Mouse (Mus musculus): ENCODE results near the gene Clasrp.

Gene Clasrp

GRCm38 (mm10) chr7:19603849-19604605, at the start of gene Clasrp:
Gene Clasrp, minus strand, starts transcription at chr7:19604486.
- DNase-seq (ENCODE audit: low spot score): peak; percentile 85

GRCm38 (mm10) chr7:19652614-19653013, 48.3 kb upstream of the Clasrp start:
- no peak for DNase-seq (ENCODE audit: low spot score)

GRCm38 (mm10) chr7:19651063-19651786, 46.9 kb upstream of the Clasrp start:
- no peak for DNase-seq (ENCODE audit: low spot score)

- DNase-seq (ENCODE audit: low spot score): no peak
These were observed 36.9 kb upstream of the Clasrp start for GRCm38 (mm10) chr7:19641223-19641622.

GRCm38 (mm10) chr7:19635074-19635827, 31.0 kb upstream of the Clasrp start:
- no peak for DNase-seq (ENCODE audit: low spot score)

GRCm38 (mm10) chr7:19634591-19634990, 30.3 kb upstream of the Clasrp start:
- no peak for DNase-seq (ENCODE audit: low spot score)

GRCm38 (mm10) chr7:19633855-19634254, 29.6 kb upstream of the Clasrp start:
- no peak for DNase-seq (ENCODE audit: low spot score)

- DNase-seq (ENCODE audit: low spot score): no peak
These were observed 28.9 kb upstream of the Clasrp start for GRCm38 (mm10) chr7:19633197-19633596.

GRCm38 (mm10) chr7:19632720-19633119, 28.4 kb upstream of the Clasrp start:
- DNase-seq (ENCODE audit: low spot score): no peak

- DNase-seq (ENCODE audit: low spot score): no peak
These were observed 28.0 kb upstream of the Clasrp start for GRCm38 (mm10) chr7:19632275-19632674.

- DNase-seq (ENCODE audit: low spot score): peak; percentile 83
These were observed 25.1 kb upstream of the Clasrp start, which contains the start of gene Relb for GRCm38 (mm10) chr7:19629361-19629734. Gene Relb, minus strand, starts transcription at chr7:19629438.

GRCm38 (mm10) chr7:19628536-19629360, 24.5 kb upstream of the Clasrp start:
- DNase-seq (ENCODE audit: low spot score): peak; percentile 86

GRCm38 (mm10) chr7:19628192-19628535, 23.9 kb upstream of the Clasrp start:
- DNase-seq (ENCODE audit: low spot score): no peak

- no peak for DNase-seq (ENCODE audit: low spot score)
These were observed 23.4 kb upstream of the Clasrp start for GRCm38 (mm10) chr7:19627721-19628120.

- DNase-seq (ENCODE audit: low spot score): no peak
These were observed 19.1 kb upstream of the Clasrp start for GRCm38 (mm10) chr7:19623433-19623832.

- DNase-seq (ENCODE audit: low spot score): no peak
These were observed 18.0 kb upstream of the Clasrp start for GRCm38 (mm10) chr7:19622241-19622640.

- no peak for DNase-seq (ENCODE audit: low spot score)
These were observed 16.5 kb upstream of the Clasrp start for GRCm38 (mm10) chr7:19620811-19621210.

GRCm38 (mm10) chr7:19619004-19619801, 14.9 kb upstream of the Clasrp start:
- peak; percentile 52 for DNase-seq (ENCODE audit: low spot score)

GRCm38 (mm10) chr7:19615036-19615577, 10.8 kb upstream of the Clasrp start:
- no peak for DNase-seq (ENCODE audit: low spot score)

- DNase-seq (ENCODE audit: low spot score): no peak
These were observed 6.7 kb upstream of the Clasrp start for GRCm38 (mm10) chr7:19610969-19611368.

Measured in ovary, postnatal 10 days (tissue).